Mouse (Mus musculus): ENCODE measurements at regions not wholly inside any gene's neighbourhood (a gene's known extent, or its start where the extent isn't known, plus 50 kb on each side); places are given as distances from the start of the nearest gene placed in this dataset.

DNA sequence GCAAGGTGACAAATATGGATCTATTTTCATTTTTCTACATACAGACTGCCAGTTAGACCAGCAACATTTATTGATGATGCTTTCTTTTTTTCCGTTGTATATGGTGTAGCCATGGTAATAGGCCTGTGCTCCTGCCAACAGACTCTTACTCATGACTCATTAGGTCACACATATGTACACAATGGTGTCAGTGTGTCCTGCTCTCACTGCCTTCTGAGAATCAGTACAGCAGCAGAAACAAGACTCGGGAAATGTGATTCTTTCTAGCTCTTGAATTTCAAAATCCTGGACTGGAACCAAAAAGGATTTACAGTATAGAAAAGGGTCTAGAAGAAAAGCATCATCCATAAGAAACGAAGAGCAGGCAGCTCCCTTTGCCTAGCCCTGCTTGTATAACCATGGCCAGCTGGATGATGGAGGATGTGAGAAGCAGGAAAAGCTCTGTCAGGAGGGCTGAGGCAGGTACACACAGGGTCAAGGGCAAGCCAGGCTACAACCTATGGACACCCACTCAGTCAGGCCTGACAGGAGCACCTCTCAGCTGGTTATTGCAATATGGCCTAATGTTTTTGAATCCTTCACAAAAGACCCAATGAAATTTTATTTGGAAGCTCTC, 132.2 kb downstream of the Tmem17 start:
- DNase-seq (ENCODE audit: low read depth), result peak; percentile 84

GRCm38 (mm10) chr11:22644877-22645276, 133.0 kb downstream of the Tmem17 start:
- DNase-seq (ENCODE audit: low read depth), result no peak

DNA sequence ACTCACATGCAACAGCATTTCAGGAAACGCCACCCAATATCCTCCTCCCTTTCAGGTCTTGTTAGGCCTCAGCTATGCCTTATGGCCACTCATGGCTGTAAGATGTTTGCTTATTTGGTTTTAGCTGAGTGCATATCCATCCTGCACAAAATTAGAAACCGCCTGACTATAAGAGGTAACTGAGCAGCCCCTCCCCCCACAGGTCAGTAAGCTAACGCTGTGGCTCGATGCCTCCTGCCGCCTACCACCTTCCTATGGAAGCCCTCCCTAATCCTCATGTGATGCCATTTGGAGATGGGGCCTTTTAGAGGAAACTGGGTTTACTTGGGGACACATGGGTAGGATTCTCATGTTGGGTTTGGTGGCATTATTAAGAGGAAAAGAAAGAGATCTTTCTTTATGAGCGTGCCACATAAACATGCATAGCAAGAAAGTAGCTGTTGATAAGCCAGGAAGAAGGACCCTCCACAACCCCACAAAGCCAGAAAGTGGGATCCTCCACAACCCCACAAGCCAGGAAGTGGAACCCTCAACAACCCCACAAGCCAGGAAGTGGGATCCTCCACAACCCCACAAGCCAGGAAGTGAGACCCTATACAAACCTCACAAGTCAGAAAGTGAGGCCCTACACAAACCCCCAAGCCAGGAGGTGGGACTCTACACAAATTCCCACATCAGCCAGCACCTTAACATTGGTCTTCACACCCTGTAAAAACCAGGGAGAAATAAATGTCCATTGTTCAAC, 134.5 kb downstream of the Tmem17 start:
- no peak for DNase-seq (ENCODE audit: low read depth)

DNA sequence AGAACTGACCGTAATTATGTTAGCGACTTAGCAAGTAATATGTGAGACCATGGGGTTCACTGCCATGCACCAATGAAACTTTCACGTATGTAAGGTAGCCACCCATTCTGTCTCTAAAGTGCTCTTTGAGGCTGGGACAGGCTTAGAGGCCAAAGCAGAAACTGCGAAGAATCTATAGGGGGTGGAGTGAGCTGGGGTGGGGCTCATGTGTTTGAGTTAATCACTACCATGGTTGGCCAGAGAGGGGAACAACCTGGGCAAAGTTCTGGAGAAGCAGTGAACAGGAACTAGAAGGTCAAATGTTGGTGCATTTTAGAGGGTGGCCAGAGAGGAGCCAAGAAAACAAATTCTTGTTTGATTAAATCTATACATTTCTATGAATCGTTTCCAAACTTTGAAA, 136.4 kb downstream of the Tmem17 start:
- DNase-seq (ENCODE audit: low read depth), result no peak

GRCm38 (mm10) chr11:22650771-22651170, 138.9 kb downstream of the Tmem17 start:
- no peak for DNase-seq (ENCODE audit: low read depth)

DNA sequence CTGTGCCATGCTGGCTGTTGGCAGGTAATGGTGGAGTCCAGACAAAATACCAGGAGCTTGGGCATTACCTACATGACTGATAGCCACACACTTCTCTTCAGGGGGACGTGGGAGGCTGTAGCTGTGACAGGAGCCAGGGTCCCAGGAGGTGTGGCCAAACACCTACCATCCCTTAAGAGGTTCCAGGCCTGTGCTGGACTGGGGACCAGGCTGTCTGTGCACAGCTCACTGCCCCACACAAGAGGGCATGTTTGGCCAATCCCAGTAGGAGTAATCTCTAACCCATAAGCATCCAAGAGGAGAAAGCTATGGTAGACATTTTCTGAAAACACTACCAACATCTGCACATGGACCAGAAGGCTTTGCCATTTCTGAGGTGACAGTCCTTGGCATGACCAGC, 139.4 kb downstream of the Tmem17 start:
- no peak for DNase-seq (ENCODE audit: low read depth)

DNA sequence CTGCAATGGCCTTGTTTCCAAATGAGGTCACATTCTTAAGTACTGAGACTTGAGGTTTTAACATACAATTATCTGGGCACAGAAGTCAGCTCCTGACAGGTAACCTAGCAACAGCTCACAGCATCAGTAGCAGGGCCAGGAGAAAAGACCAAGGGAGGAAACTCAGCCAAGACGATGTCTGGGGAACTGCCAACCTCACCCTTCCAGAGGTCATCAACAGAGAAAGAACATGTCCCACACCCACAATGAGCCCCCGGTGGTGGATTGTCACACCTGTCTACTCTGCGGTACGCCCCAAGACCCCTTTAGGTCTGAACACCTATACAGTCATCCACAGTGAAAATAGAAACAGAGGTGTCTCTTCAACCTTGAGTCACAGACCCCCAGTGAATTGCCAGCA, 140.0 kb downstream of the Tmem17 start:
- no peak for DNase-seq (ENCODE audit: low read depth)

GRCm38 (mm10) chr11:22652931-22653330, 141.0 kb downstream of the Tmem17 start:
- DNase-seq (ENCODE audit: low read depth), result peak; percentile 26

- no peak for DNase-seq (ENCODE audit: low read depth)
Observed at GRCm38 (mm10) chr11:22653366-22653765, 141.5 kb downstream of the Tmem17 start.

DNA sequence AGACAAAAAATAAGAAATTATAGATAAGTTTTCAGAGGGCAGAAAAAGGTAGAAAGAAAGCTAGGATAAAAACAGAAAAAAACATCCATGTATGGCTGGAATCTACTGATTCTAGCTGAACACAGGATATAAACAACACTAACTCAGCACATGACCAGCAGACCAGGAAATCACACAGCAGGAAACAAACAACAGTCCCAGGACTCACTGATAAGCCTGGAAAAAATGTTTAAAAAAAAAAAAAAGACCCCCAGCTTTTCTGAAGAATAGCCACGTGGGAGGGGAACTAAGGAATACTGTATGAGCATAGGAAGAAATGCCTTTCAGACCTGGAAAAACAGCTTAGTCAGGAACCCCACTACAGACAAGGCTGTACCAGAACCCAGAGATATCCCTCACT, 145.7 kb downstream of the Tmem17 start:
- DNase-seq (ENCODE audit: low read depth), result no peak

DNA sequence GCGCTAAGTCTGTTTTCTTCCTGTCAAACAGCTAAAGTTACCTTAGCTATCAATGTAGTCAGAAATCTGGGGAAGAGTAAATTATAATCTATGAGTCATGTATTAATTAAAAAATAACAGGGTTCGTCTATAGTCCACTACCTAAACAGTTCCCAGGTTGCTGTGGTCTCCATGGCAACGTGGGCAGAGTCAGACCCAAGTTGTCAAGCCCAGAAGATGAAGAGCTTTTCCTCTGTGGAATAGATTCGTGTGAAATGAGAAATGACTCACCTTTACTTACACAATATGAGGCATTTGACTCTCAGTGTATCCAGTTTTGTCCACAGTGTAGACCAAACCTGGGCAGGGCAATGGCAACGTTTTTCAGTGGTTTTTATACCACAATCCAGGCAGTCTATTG, 149.2 kb downstream of the Tmem17 start:
- peak; percentile 25 for DNase-seq (ENCODE audit: low read depth)

GRCm38 (mm10) chr11:22661713-22662551, 150.0 kb downstream of the Tmem17 start:
- no peak for DNase-seq (ENCODE audit: low read depth)

- DNase-seq (ENCODE audit: low read depth), result peak; percentile 33
Observed at GRCm38 (mm10) chr11:22665978-22666377, 154.1 kb downstream of the Tmem17 start.

- DNase-seq (ENCODE audit: low read depth), result no peak
Observed at GRCm38 (mm10) chr11:22666378-22666777, 154.5 kb downstream of the Tmem17 start.

DNA sequence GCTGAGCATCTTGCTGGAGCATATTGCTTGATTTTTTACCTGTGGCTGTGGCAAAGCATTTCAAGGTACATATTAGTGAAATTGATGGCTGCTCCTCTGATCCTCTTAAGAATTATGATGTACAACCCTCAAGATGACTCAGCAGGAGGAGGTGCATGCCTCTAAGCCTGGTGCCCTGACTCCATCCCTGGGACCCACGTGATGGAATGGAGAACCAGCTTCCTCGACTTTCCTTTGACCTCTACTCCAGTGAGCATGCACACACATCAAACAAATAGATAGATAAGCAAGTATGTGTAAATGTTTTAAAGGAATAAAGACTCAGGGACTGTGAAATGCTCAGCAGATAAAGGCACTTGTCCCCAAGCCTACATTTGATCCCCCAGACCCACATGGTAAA, 156.3 kb downstream of the Tmem17 start:
- no peak for DNase-seq (ENCODE audit: low read depth)

DNA sequence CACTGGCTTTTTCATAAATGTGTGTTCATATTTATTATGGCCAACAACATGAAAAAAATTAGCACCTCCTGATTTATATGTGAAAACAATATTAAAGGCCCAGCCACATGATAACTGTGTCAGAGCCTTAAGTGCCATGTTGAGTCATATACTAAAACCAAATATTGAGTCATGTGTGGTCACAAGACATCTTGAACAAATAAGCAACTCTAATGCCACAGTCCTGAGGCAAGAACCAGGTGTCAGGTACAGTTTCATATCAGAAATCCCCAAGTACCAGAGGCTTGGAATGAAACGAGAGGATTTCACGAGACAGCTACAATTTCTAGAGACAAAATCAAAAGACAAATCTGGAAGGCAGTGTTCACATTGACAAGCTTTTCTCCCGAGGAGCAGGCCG, 157.4 kb downstream of the Tmem17 start:
- peak; percentile 49 for DNase-seq (ENCODE audit: low read depth)

GRCm38 (mm10) chr11:22671791-22672490, 160.1 kb downstream of the Tmem17 start:
- peak; percentile 54 for DNase-seq (ENCODE audit: low read depth)

- no peak for DNase-seq (ENCODE audit: low read depth)
Observed at GRCm38 (mm10) chr11:22675047-22675446, 163.2 kb downstream of the Tmem17 start.

DNA sequence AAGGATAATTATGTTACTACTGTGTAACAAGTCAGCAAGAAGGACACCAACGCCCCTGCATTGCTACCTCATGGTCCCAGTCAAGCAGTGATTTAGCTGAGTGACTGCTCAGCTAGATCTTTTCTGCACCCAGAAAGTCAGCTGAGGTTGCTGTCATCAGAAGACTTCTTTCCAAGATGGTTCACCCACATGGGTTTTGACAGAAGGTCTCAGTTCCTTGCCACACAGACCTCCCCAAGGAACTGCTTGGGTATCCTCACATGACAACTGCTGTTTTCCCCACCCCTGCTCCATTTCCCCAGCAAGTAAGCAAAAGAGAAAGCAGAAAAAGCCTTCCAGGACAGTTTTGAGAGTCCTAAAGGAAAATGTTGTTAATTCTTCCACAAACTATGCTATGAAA, 163.9 kb downstream of the Tmem17 start:
- DNase-seq (ENCODE audit: low read depth), result no peak

GRCm38 (mm10) chr11:22677337-22677736, 165.4 kb downstream of the Tmem17 start:
- peak; percentile 56 for DNase-seq (ENCODE audit: low read depth)

GRCm38 (mm10) chr11:22684576-22684975, 172.7 kb downstream of the Tmem17 start:
- DNase-seq (ENCODE audit: low read depth), result no peak

DNA sequence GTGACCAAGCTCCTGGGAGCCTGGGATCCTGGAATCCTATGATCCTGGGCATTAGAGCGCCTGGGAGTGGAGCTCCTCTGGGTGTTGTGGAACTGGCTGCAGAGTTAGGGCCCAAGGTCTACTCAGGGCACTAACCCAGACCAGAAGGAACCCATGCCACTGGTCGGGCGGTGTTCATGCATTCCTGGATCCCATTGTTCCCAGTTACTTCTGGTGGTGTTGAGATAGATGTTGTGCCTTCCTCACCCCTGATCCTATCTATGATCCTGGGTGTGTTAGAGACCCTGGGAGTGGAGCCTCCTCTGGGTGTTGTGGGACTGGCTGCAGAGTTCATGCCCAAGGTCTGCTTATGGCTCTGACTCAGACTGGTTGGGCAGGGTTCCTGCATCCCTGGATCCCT, 169.9 kb downstream of the B3gnt2 start:
- DNase-seq (ENCODE audit: low read depth), result no peak

All from NIH3T3 (cell line).